Mouse (Mus musculus) left cerebral cortex, adult 2 months (tissue): Measurements from ENCODE around the gene Ciao2b. TPM values are rescaled to one million over a fixed set of nuclear protein-coding genes. Genes with fewer than 3 reads are reported as not detected.
A peak's percentile ranks its signal among the peaks of the same experiment; 100 is the strongest.

Experiments
- DNase-seq, 2 experiments: peaks; one replicate each; pipeline ENCODE4 v3.0.0; 2021 to 2022; ENCODE audit warnings: low spot score in 2 of 2, mixed read lengths in 1 of 2; ENCODE audit errors: extremely low spot score in 1 of 2
- H3K27ac ChIP-seq: fragments of 200-600 bp; 2 replicates; pipeline ENCODE4 v1.8.1; 2022
- H3K4me3 ChIP-seq: fragments of 200-600 bp; 2 replicates; pipeline ENCODE4 v1.8.1; 2022
- CTCF ChIP-seq: fragments of 200-600 bp; IDR thresholded peaks from 2 replicates; pipeline ENCODE4 v1.8.1; 2022; ENCODE audit warnings: antibody characterized with exemption, mild to moderate bottlenecking, moderate library complexity
- intact Hi-C: fragments of 180-260 bp; cut with DNase I; formaldehyde crosslinking; loops from one replicate; pipeline ENCODE4 v1.15.1; 2025
- total RNA-seq, 2 experiments: library from RNA; stranded (reverse); gene quantifications; 2 replicates each; pipeline ENCODE4 v1.2.3; 2021

Gene Ciao2b
- total RNA-seq, 2 experiments from 2014 or later, result 30.2 to 34.3 TPM

GRCm38 (mm10) chr8:104632486-104632885 lies 9.3 kb downstream of the Ciao2b start:
- Histone ChIP-seq H3K4me3 (no peak overlapping the region), H3K27ac (peak overlapping the region; percentile 54; the same call in 1 of the 2 replicates)
- intact Hi-C loops, result no loop called here
- DNase-seq, result peak; percentile 36 to 41
- TF ChIP-seq CTCF, result no peak

GRCm38 (mm10) chr8:104631975-104632374 lies 9.8 kb downstream of the Ciao2b start:
- DNase-seq, result no peak
- Histone ChIP-seq H3K27ac (peak overlapping the region; percentile 54; the same call in 1 of the 2 replicates), H3K4me3 (no peak overlapping the region)
- TF ChIP-seq CTCF, result no peak
- intact Hi-C loops, result no loop called here

- TF ChIP-seq CTCF, result no peak
- Histone ChIP-seq H3K4me3 (peak within 1 kb of the TSS; percentile 35), H3K27ac (peak within 1 kb of the TSS; percentile 54; the same call in 1 of the 2 replicates)
- no peak for DNase-seq
- intact Hi-C loops, result no loop called here
Measured at GRCm38 (mm10) chr8:104630981-104631663, 10.6 kb downstream of the Ciao2b start, which contains the start of gene Rrad. Gene Rrad (minus strand): TSS chr8:104631327.

- intact Hi-C loops, result no loop called here
- no peak for DNase-seq
Measured at GRCm38 (mm10) chr8:104630574-104630973, 11.2 kb downstream of the Ciao2b start.

GRCm38 (mm10) chr8:104630111-104630479 lies 11.7 kb downstream of the Ciao2b start:
- no peak overlapping the region for H3K4me3 ChIP-seq
- intact Hi-C loops, result no loop called here

More at GRCm38 (mm10) chr8:104630574-104630973, 11.2 kb downstream of the Ciao2b start:
- peak overlapping the region; percentile 35 for H3K4me3 ChIP-seq
- no peak overlapping the region for H3K27ac ChIP-seq
- TF ChIP-seq CTCF, result no peak

GRCm38 (mm10) chr8:104629306-104630110 lies 12.3 kb downstream of the Ciao2b start:
- Histone ChIP-seq H3K4me3 (no peak overlapping the region), H3K27ac (no peak overlapping the region)
- TF ChIP-seq CTCF, result no peak
- DNase-seq, result no peak
- intact Hi-C loops, result no loop called here

More at GRCm38 (mm10) chr8:104630111-104630479, 11.7 kb downstream of the Ciao2b start:
- no peak for TF ChIP-seq CTCF
- no peak overlapping the region for H3K27ac ChIP-seq
- no peak for DNase-seq

- Histone ChIP-seq H3K4me3 (no peak overlapping the region), H3K27ac (no peak overlapping the region)
- no peak for TF ChIP-seq CTCF
- no peak for DNase-seq
- intact Hi-C loops, result no loop called here
Measured at GRCm38 (mm10) chr8:104628402-104628801, 13.4 kb downstream of the Ciao2b start.

GRCm38 (mm10) chr8:104627065-104627740 lies 14.6 kb downstream of the Ciao2b start:
- Histone ChIP-seq H3K27ac (no peak overlapping the region), H3K4me3 (no peak overlapping the region)
- intact Hi-C loops, result no loop called here
- no peak for DNase-seq
- TF ChIP-seq CTCF, result no peak

- Histone ChIP-seq H3K27ac (no peak within 1 kb of the TSS), H3K4me3 (no peak within 1 kb of the TSS)
- DNase-seq, result no peak
- TF ChIP-seq CTCF, result no peak
- intact Hi-C loops, result no loop called here
Measured at GRCm38 (mm10) chr8:104624161-104624560, 17.6 kb downstream of the Ciao2b start, which contains the start of gene Cdh16. Gene Cdh16 (minus strand): TSS chr8:104624396.

- Histone ChIP-seq H3K4me3 (no peak overlapping the region), H3K27ac (no peak overlapping the region)
- TF ChIP-seq CTCF, result no peak
- intact Hi-C loops, result no loop called here
- no peak for DNase-seq
Measured at GRCm38 (mm10) chr8:104620765-104621164, 21.0 kb downstream of the Ciao2b start.

GRCm38 (mm10) chr8:104613119-104613518 lies 28.6 kb downstream of the Ciao2b start:
- DNase-seq, result no peak
- Histone ChIP-seq H3K4me3 (no peak overlapping the region), H3K27ac (no peak overlapping the region)
- intact Hi-C loops, result no loop called here
- no peak for TF ChIP-seq CTCF

- intact Hi-C loops, result no loop called here
- Histone ChIP-seq H3K4me3 (no peak overlapping the region), H3K27ac (no peak overlapping the region)
- no peak for DNase-seq
- no peak for TF ChIP-seq CTCF
Measured at GRCm38 (mm10) chr8:104611613-104612012, 30.2 kb downstream of the Ciao2b start.
